Mouse (Mus musculus): ENCODE results near the gene Sprr2h.

GRCm38 (mm10) chr3:92373613-92374012 is 11.9 kb upstream of the Sprr2h start:
- TF ChIP-seq CTCF (IDR thresholded peaks at IDR 0.05; ENCODE audit: low read depth) (no peak), EP300 (IDR thresholded peaks at IDR 0.05; ENCODE audit: low read depth) (no peak)
